Mouse (Mus musculus): ENCODE measurements around the gene Wdr45.

- TF ChIP-seq GATA1 (IDR thresholded peaks at IDR 0.05; ENCODE audit: borderline replicate concordance, low read length): no peak
- TF ChIP-seq FLI1 (IDR thresholded peaks at IDR 0.05; ENCODE audit: low read length): no peak
Observed at GRCm38 (mm10) chrX:7670921-7671623, 43.1 kb upstream of the Wdr45 start, which contains the start of gene Plp2.
